ENCODE assay signal across 9 mouse cellular contexts in genomic region chr7:28586663-28587411, GRCm38 (mm10). TPM values are rescaled to one million over a fixed set of nuclear protein-coding genes. Genes with fewer than 3 reads are reported as not detected.
DNase-seq lines count a peak whose midpoint lies in the region; TF ChIP-seq lines count a peak whose summit lies in the region.
"Had no signal": no experiment of that assay in that cellular context is flagged by ENCODE, and none has a peak within 500 bp of the region (broad histone marks: within the 10 kb centered on the region; RNA-seq: fewer than 3 reads in every experiment).

No protein-coding gene starts in this region.

- DNase-seq in left cerebral cortex, adult 2 months (ENCODE audit: extremely low spot score in 1 of 2, low spot score in 2 of 2) = no peak
- DNase-seq in left cerebral cortex, postnatal 36 days (ENCODE audit: low spot score in 2 of 2) = no peak
- peak; percentile 82 to 85 for DNase-seq in adrenal gland, postnatal 36 days
- DNase-seq in heart, postnatal 4 days = peak; percentile 61
- peak; percentile 61 for DNase-seq in lung, postnatal 25 days (ENCODE audit: low spot score)
- DNase-seq in cerebellum, adult 9-11 months = no peak
- no peak for DNase-seq in cerebellum, postnatal 4 days (ENCODE audit: low spot score in 2 of 2)
- no peak for DNase-seq in cerebellum, adult 11 months

- TF ChIP-seq CTCF in left cerebral cortex, adult 2 months (IDR thresholded peaks at IDR 0.05) = no peak

- no peak overlapping the region for H3K4me3 ChIP-seq in left cerebral cortex, adult 2 months

- intact Hi-C loops in left cerebral cortex, adult 2 months (cut with DNase I) = no loop called here
- intact Hi-C loops in left cerebral cortex, postnatal 36 days (cut with DNase I) = no loop called here

- peak overlapping the region; percentile 12; the same call in 1 of the 2 replicates for H3K27ac ChIP-seq in left cerebral cortex, adult 2 months

RNA-seq across cellular contexts. Expression of gene Samd4b, which starts 11.1 kb away (rescaled TPM):
- total RNA-seq in left cerebral cortex, adult 2 months (2021) = 10 to 100 TPM; 74.9 to 78.9 TPM
- total RNA-seq in left cerebral cortex, postnatal 36 days (2021) = 10 to 100 TPM; 68.7 to 68.8 TPM
- total RNA-seq in adrenal gland, postnatal 36 days (2021) = 10 to 100 TPM; 62.5 to 69.8 TPM
- 10 to 100 TPM; 49.2 to 50.5 TPM for total RNA-seq in heart, postnatal 4 days (2021)

RNA-seq across cellular contexts. Expression of gene Pak4, which starts 11.1 kb away (rescaled TPM):
- 1 to 10 TPM; 8.2 to 9.8 TPM for total RNA-seq in left cerebral cortex, adult 2 months (2021)
- total RNA-seq in left cerebral cortex, postnatal 36 days (2021) = 10 to 100 TPM in 1 of 2 experiments, 1 to 10 TPM in 1; 9.0 to 10.4 TPM
- total RNA-seq in adrenal gland, postnatal 36 days (2021) = 10 to 100 TPM; 28.0 to 30.0 TPM
- 10 to 100 TPM; 21.6 to 22.1 TPM for total RNA-seq in heart, postnatal 4 days (2021)

RNA-seq across cellular contexts. Expression of gene Nccrp1, which starts 39.8 kb away (rescaled TPM):
- total RNA-seq in left cerebral cortex, adult 2 months (2021) = under 1 TPM in 1 of 2 experiments, not detected in 1; 0.30 TPM
- total RNA-seq in left cerebral cortex, postnatal 36 days (2021) = under 1 TPM; 0.27 to 0.52 TPM
- total RNA-seq in adrenal gland, postnatal 36 days (2021) = under 1 TPM in 1 of 2 experiments, not detected in 1; 0.20 TPM
- total RNA-seq in heart, postnatal 4 days (2021) = not detected
- total RNA-seq: gastrocnemius, postnatal 4 days had no signal

RNA-seq across cellular contexts. Expression of gene Acp7, which starts 44.3 kb away (rescaled TPM):
- total RNA-seq in left cerebral cortex, adult 2 months (2021) = 1 to 10 TPM; 1.4 to 2.5 TPM
- 1 to 10 TPM in 1 of 2 experiments, under 1 TPM in 1; 0.99 to 1.5 TPM for total RNA-seq in left cerebral cortex, postnatal 36 days (2021)
- not detected for total RNA-seq in adrenal gland, postnatal 36 days (2021)
- not detected for total RNA-seq in heart, postnatal 4 days (2021)
- total RNA-seq: gastrocnemius, postnatal 4 days had no signal

RNA-seq across cellular contexts. Expression of gene Sycn, which starts 46.2 kb away (rescaled TPM):
- not detected for total RNA-seq in left cerebral cortex, adult 2 months (2021)
- not detected for total RNA-seq in left cerebral cortex, postnatal 36 days (2021)
- total RNA-seq in adrenal gland, postnatal 36 days (2021) = not detected
- not detected for total RNA-seq in heart, postnatal 4 days (2021)
- total RNA-seq: gastrocnemius, postnatal 4 days had no signal

Comparison
In these comparisons a context has a peak if more than half of its experiments do, and no peak if none do; other contexts are left out.
1. DNase-seq: peak in adrenal gland, postnatal 36 days (2 of 2), heart, postnatal 4 days (single experiment) and lung, postnatal 25 days (single experiment); none in left cerebral cortex, adult 2 months (0 of 2), left cerebral cortex, postnatal 36 days (0 of 2), cerebellum, adult 9-11 months (single experiment), cerebellum, postnatal 4 days (0 of 2) and cerebellum, adult 11 months (single experiment).